Mouse (Mus musculus) lung, postnatal 0 days (tissue): ENCODE results near the gene Pcnx4. TPM values are rescaled to one million over a fixed set of nuclear protein-coding genes. Genes with fewer than 3 reads are reported as not detected.

Experiments used
- ATAC-seq: fragments of 200-750 bp; cut with Nextera tagmentation; 2 replicates; pipeline ENCODE4 v1.8.0; 2017; ENCODE audit warnings: moderate library complexity
- DNase-seq: peaks from one replicate; pipeline ENCODE4 v3.0.0-alpha.2; 2016; ENCODE audit warnings: low spot score
- H3K27ac ChIP-seq: fragments of 300-500 bp; sonication (generic); 2 replicates; pipeline ENCODE4 v1.5.1; 2014; ENCODE audit warnings: antibody characterized with exemption, mild to moderate bottlenecking, low read length, mixed read lengths
- H3K27me3 ChIP-seq: fragments of 300-500 bp; sonication (generic); replicated peaks from 2 replicates; pipeline ENCODE4 v1.6.1; 2014; ENCODE audit warnings: low read length, mixed read lengths; ENCODE audit not compliant: insufficient read depth
- H3K36me3 ChIP-seq: fragments of 300-500 bp; sonication (generic); 2 replicates; pipeline ENCODE4 v1.6.1; 2014; ENCODE audit warnings: low read length, mixed read lengths; ENCODE audit not compliant: insufficient read depth
- H3K4me1 ChIP-seq: fragments of 300-500 bp; sonication (generic); 2 replicates; pipeline ENCODE4 v1.6.1; 2014; ENCODE audit warnings: antibody characterized with exemption, low read depth, low read length, mixed read lengths; ENCODE audit not compliant: insufficient read depth
- H3K4me2 ChIP-seq: fragments of 300-500 bp; sonication (generic); replicated peaks from 2 replicates; pipeline ENCODE4 v1.6.1; 2014; ENCODE audit warnings: low read depth, mild to moderate bottlenecking, low read length, moderate library complexity, mixed read lengths
- H3K4me3 ChIP-seq: fragments of 300-500 bp; sonication (generic); 2 replicates; pipeline ENCODE4 v1.5.1; 2014; ENCODE audit warnings: low read depth, low read length
- H3K9ac ChIP-seq: fragments of 300-500 bp; sonication (generic); replicated peaks from 2 replicates; pipeline ENCODE4 v1.6.1; 2014; ENCODE audit warnings: low read depth, mild to moderate bottlenecking
- H3K9me3 ChIP-seq: fragments of 300-500 bp; sonication (generic); 2 replicates; pipeline ENCODE4 v1.6.1; 2016; ENCODE audit warnings: low read length, mixed read lengths
- CTCF ChIP-seq: IDR thresholded peaks from 2 replicates; pipeline ENCODE4 v1.5.1; 2016; ENCODE audit warnings: antibody characterized with exemption, mild to moderate bottlenecking
- EP300 ChIP-seq: IDR thresholded peaks from 2 replicates; pipeline ENCODE4 v1.6.1; 2016; ENCODE audit warnings: antibody characterized with exemption, mild to moderate bottlenecking, control low read depth
- WGBS: fragments of 180-500 bp; shearing (Covaris S2); extraction: QIAGEN DNeasy Blood & Tissue Kit; methylation state at CpG from one replicate; pipeline ENCODE4 v1.1.7; 2014; 5-methylcytosine and 5-hydroxymethylcytosine counted together
- polyA plus RNA-seq: library from polyadenylated mRNA; unstranded; fragments of >200 nt; fragmentation: Nextera tagmentation; extraction: Ambion mirVana; gene quantifications from 2 replicates; pipeline ENCODE4 v1.2.1, GENCODE M21; 2015

Gene Pcnx4
- polyA plus RNA-seq, 1 experiment from 2014 or later, result 7.0 TPM

DNA sequence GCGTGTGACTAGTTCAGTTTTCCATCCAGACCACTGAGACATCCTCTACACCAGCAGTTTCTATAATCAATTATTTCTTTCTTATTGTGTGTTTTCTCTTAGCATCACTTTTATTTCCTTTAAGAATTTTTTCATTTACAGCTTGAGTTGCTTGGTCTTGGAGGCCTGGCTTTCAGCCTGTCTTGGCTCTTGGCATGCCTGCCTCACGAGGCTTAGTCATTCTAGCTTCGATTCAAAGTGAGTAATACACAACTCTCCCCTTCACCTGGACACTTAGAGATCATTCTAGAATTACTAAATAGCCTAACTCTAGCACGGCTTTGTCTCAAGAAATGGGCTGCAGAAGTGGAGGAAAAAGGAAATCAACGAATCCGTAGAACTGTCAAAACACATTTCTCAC is 2.2 kb upstream of the Pcnx4 start:
- Histone ChIP-seq H3K27ac (no peak overlapping the region), H3K4me1 (no peaks in the 10 kb centered on the region), H3K4me3 (no peak overlapping the region), H3K36me3 (no peaks in the 10 kb centered on the region), H3K4me2 (no peak overlapping the region), H3K27me3 (no peaks in the 10 kb centered on the region), H3K9me3 (no peaks in the 10 kb centered on the region), H3K9ac (no peak overlapping the region)
- ATAC-seq (no peak), DNase-seq (no peak)
- no peak for TF ChIP-seq EP300
- TF ChIP-seq CTCF, result no peak
- 75% methylated on average over 6 of the region's 6 CpGs for WGBS

DNA sequence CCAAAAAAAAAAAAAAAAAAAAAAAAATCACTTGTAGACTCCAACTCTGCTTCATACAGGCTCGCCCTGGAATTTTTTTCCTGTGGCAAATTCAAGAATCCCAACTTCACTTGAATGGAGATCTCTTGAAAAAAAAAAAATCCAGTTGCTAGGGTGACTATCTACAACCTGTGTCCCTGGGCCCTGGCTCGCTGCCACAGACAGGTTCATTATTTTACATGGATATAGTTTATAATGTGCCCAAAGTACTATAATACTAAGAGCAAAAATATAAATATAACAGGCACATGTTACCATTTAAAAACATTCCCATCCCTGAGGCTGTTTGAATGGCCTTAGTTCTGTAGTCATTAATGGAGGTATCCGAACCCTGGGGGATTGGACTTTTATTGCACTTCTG is 584 bp upstream of the Pcnx4 start:
- TF ChIP-seq EP300, result no peak
- TF ChIP-seq CTCF, result no peak
- Histone ChIP-seq H3K27me3 (no peaks in the 10 kb centered on the region), H3K4me3 (peak overlapping the region; percentile 45; the same call in 1 of the 2 replicates), H3K4me2 (peak overlapping the region; percentile 52), H3K4me1 (no peaks in the 10 kb centered on the region), H3K9me3 (no peaks in the 10 kb centered on the region), H3K36me3 (no peaks in the 10 kb centered on the region), H3K27ac (no peak overlapping the region; the same call in 1 of the 2 replicates), H3K9ac (no peak overlapping the region)
- DNase-seq (no peak), ATAC-seq (peak; percentile 8)
- 31% methylated on average over 3 of the region's 3 CpGs for WGBS

- Histone ChIP-seq H3K27me3 (no peaks in the 10 kb centered on the region), H3K4me2 (no peak overlapping the region), H3K36me3 (peaks cover 5% of the 10 kb centered on the region; the same call in 1 of the 2 replicates), H3K9ac (no peak overlapping the region), H3K4me3 (no peak overlapping the region), H3K27ac (no peak overlapping the region), H3K4me1 (no peaks in the 10 kb centered on the region), H3K9me3 (no peaks in the 10 kb centered on the region)
- no peak for ATAC-seq
- DNase-seq, result no peak
- no peak for TF ChIP-seq CTCF
- TF ChIP-seq EP300, result no peak
- 90% methylated on average over 10 of the region's 10 CpGs for WGBS
Observed at GRCm38 (mm10) chr12:72538571-72538970, 2.4 kb downstream of the Pcnx4 start.

- 59% methylated on average over 4 of the region's 4 CpGs for WGBS
- Histone ChIP-seq H3K27me3 (no peaks in the 10 kb centered on the region), H3K9me3 (no peaks in the 10 kb centered on the region), H3K27ac (no peak overlapping the region), H3K4me1 (no peaks in the 10 kb centered on the region), H3K4me3 (no peak overlapping the region), H3K9ac (no peak overlapping the region), H3K4me2 (no peak overlapping the region), H3K36me3 (no peaks in the 10 kb centered on the region)
- peak; percentile 88 for DNase-seq
- peak; percentile 98 for ATAC-seq
- no peak for TF ChIP-seq CTCF
- TF ChIP-seq EP300, result peak; percentile 84
Observed at GRCm38 (mm10) chr12:72554347-72554746, 18.2 kb downstream of the Pcnx4 start.

GRCm38 (mm10) chr12:72564281-72564795 is 28.2 kb downstream of the Pcnx4 start:
- DNase-seq, result no peak
- no peak overlapping the region for H3K4me2 ChIP-seq
- no peak overlapping the region for H3K27ac ChIP-seq
- H3K36me3 ChIP-seq, result no peaks in the 10 kb centered on the region
- H3K9me3 ChIP-seq, result no peaks in the 10 kb centered on the region
- no peak for TF ChIP-seq CTCF
- no peak for TF ChIP-seq EP300
- H3K27me3 ChIP-seq, result no peaks in the 10 kb centered on the region
- H3K9ac ChIP-seq, result no peak overlapping the region
- ATAC-seq, result no peak
- no peaks in the 10 kb centered on the region for H3K4me1 ChIP-seq
- no peak overlapping the region for H3K4me3 ChIP-seq
- WGBS, result 56% methylated on average over 4 of the region's 4 CpGs

GRCm38 (mm10) chr12:72582021-72582420 is 45.8 kb downstream of the Pcnx4 start:
- WGBS, result 90% methylated on average over 3 of the region's 3 CpGs
- Histone ChIP-seq H3K27ac (no peak overlapping the region), H3K27me3 (no peaks in the 10 kb centered on the region), H3K4me2 (no peak overlapping the region), H3K4me3 (no peak overlapping the region), H3K36me3 (no peaks in the 10 kb centered on the region), H3K4me1 (no peaks in the 10 kb centered on the region), H3K9me3 (no peaks in the 10 kb centered on the region), H3K9ac (no peak overlapping the region)
- no peak for ATAC-seq
- no peak for TF ChIP-seq CTCF
- no peak for TF ChIP-seq EP300
- DNase-seq, result no peak

GRCm38 (mm10) chr12:72583099-72583498 is 46.9 kb downstream of the Pcnx4 start:
- no peak for DNase-seq
- TF ChIP-seq EP300, result no peak
- TF ChIP-seq CTCF, result no peak

More at GRCm38 (mm10) chr12:72583099-72583498, 46.9 kb downstream of the Pcnx4 start:
- no peaks in the 10 kb centered on the region for H3K9me3 ChIP-seq
- H3K27ac ChIP-seq, result no peak overlapping the region
- no peak overlapping the region for H3K4me3 ChIP-seq
- H3K4me2 ChIP-seq, result no peak overlapping the region
- no peak for ATAC-seq
- no peak overlapping the region for H3K9ac ChIP-seq
- H3K4me1 ChIP-seq, result no peaks in the 10 kb centered on the region
- no peaks in the 10 kb centered on the region for H3K36me3 ChIP-seq
- no peaks in the 10 kb centered on the region for H3K27me3 ChIP-seq
- WGBS, result 98% methylated on average over 2 of the region's 2 CpGs
